Mouse (Mus musculus) heart, postnatal 0 days (tissue): ENCODE data around the gene Eed.

ENCODE experiments used
- CTCF ChIP-seq: IDR thresholded peaks from 2 replicates; pipeline ENCODE4 v1.5.1; 2016; ENCODE audit warnings: antibody characterized with exemption, control low read depth, low read depth
- EP300 ChIP-seq: IDR thresholded peaks from 2 replicates; pipeline ENCODE4 v1.6.1; 2016; ENCODE audit warnings: antibody characterized with exemption, low read depth

DNA sequence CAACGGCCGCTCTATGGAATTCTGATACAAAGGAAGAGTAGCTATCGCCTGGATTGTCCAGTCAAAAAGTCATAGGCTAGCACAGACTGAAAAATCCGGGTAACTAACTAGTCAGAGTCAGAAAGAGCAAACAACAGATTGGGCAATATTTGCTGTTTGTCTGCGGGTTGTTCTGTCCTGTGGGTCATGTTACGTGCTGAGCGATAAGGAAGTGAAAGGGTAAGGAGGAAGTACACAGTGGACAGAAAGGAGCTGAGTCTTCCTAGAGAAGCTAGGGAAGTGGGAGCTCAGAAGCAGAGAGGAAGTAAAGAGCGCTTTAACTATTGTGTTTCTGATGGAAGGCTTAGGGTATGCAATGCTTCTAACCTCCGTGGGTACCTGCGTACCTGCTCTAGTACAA is 38.8 kb upstream of the Eed start:
- TF ChIP-seq EP300 (no peak), CTCF (no peak)
